Mouse (Mus musculus) NIH3T3 (cell line): ENCODE measurements around the gene Gm3618.
"Not testable (repeated sequence)": the region's sequence is repeated elsewhere in the genome, so short reads cannot be mapped to it uniquely, and the experiment has no call there.

Source experiments
- DNase-seq: peaks from one replicate; pipeline ENCODE4 v3.0.0-alpha.2; 2012; ENCODE audit warnings: low read depth

Gm3618 gene

GRCm38 (mm10) chr14:6343578-6343977, at the start of gene Gm3618:
Gene Gm3618 (minus strand): TSS chr14:6343678.
- DNase-seq, result not testable (repeated sequence)

GRCm38 (mm10) chr14:6390219-6390618, 46.7 kb upstream of the Gm3618 start, which contains the start of gene Gm16440:
Gene Gm16440 (minus strand): TSS chr14:6390319.
- DNase-seq, result not testable (repeated sequence)

GRCm38 (mm10) chr14:6304743-6305142, 38.7 kb downstream of the Gm3618 start, which contains the start of gene Gm21103:
Gene Gm21103 (minus strand): TSS chr14:6304843.
- not testable (repeated sequence) for DNase-seq

GRCm38 (mm10) chr14:6286931-6287715, 56.4 kb downstream of the Gm3618 start, which contains the start of gene Gm3411:
Gene Gm3411 (minus strand): TSS chr14:6287250.
- DNase-seq, result not testable (repeated sequence)
